Mouse (Mus musculus) heart, adult 2 months (tissue): ENCODE measurements around the gene Phf11c. TPM values are rescaled to one million over a fixed set of nuclear protein-coding genes. Genes with fewer than 3 reads are reported as not detected.

Experiments
- DNase-seq, 2 experiments: peaks; one replicate each; pipeline ENCODE4 v3.0.0; 2021
- H3K27ac ChIP-seq: fragments of 200-600 bp; 2 replicates; pipeline ENCODE4 v1.8.1; 2022
- H3K27me3 ChIP-seq: fragments of 200-500 bp; 2 replicates; pipeline ENCODE4 v1.6.1; 2012; ENCODE audit warnings: mild to moderate bottlenecking, low read length, inconsistent platforms, mixed read lengths; ENCODE audit not compliant: control insufficient read depth, insufficient read depth
- H3K36me3 ChIP-seq: fragments of 200-500 bp; 2 replicates; pipeline ENCODE4 v1.6.1; 2012; ENCODE audit warnings: low read length, inconsistent platforms; ENCODE audit not compliant: control insufficient read depth, insufficient read depth
- H3K4me1 ChIP-seq: fragments of 200-500 bp; 2 replicates; pipeline ENCODE4 v1.6.1; 2011; ENCODE audit warnings: low read length; ENCODE audit not compliant: control insufficient read depth, insufficient read depth
- H3K4me3 ChIP-seq: fragments of 200-600 bp; 2 replicates; pipeline ENCODE4 v1.8.1; 2022
- H3K79me2 ChIP-seq: fragments of 200-500 bp; replicated peaks from 2 replicates; pipeline ENCODE4 v1.6.1; 2012; ENCODE audit warnings: mild to moderate bottlenecking, inconsistent platforms, low read length, moderate library complexity, mixed read lengths; ENCODE audit not compliant: control insufficient read depth, insufficient read depth
- H3K9ac ChIP-seq: fragments of 200-500 bp; 2 replicates; pipeline ENCODE4 v1.6.1; 2012; ENCODE audit warnings: low read depth, mild to moderate bottlenecking, control low read depth, inconsistent platforms, low read length, mixed read lengths
- CTCF ChIP-seq: fragments of 200-600 bp; IDR thresholded peaks from 2 replicates; pipeline ENCODE4 v1.8.1; 2022; ENCODE audit warnings: antibody characterized with exemption, mild to moderate bottlenecking, moderate library complexity
- EP300 ChIP-seq: fragments of 200-500 bp; IDR thresholded peaks from 2 replicates; pipeline ENCODE4 v1.6.1; 2011; ENCODE audit warnings: low read depth, low read length, control low read depth; ENCODE audit not compliant: insufficient read depth
- POLR2A ChIP-seq: fragments of 200-500 bp; IDR thresholded peaks from 2 replicates; pipeline ENCODE4 v1.6.1; 2011; ENCODE audit warnings: mild to moderate bottlenecking, low read depth, low read length, control low read depth; ENCODE audit not compliant: insufficient read depth
- WGBS: fragments of 180-500 bp; shearing (Covaris S2); methylation state at CpG from one replicate; pipeline ENCODE4 v1.1.7; 2018; 5-methylcytosine and 5-hydroxymethylcytosine counted together
- intact Hi-C: fragments of 180-260 bp; cut with DNase I; formaldehyde crosslinking; loops from one replicate; pipeline ENCODE4 v1.15.1; 2025
- long read RNA-seq: library from polyadenylated mRNA; stranded (forward); transcript quantifications from one replicate; pipeline ENCODE4 v2.0.0, GENCODE M21; 2021
- polyA plus RNA-seq: library from polyadenylated mRNA; depleted of rRNA; stranded (reverse); fragments of >200 nt; gene quantifications from 2 replicates; pipeline ENCODE4 v1.2.3, GENCODE M21; 2012; rRNA removed
- total RNA-seq, 2 experiments: library from RNA; stranded (reverse); gene quantifications; 2 replicates each; pipeline ENCODE4 v1.2.3; 2021

The Phf11c gene
- under 1 TPM; 0.59 to 0.89 TPM for total RNA-seq
- 0.27 and 0.41 TPM in 2 replicates for polyA plus RNA-seq
- long read RNA-seq: 0 reads

DNA sequence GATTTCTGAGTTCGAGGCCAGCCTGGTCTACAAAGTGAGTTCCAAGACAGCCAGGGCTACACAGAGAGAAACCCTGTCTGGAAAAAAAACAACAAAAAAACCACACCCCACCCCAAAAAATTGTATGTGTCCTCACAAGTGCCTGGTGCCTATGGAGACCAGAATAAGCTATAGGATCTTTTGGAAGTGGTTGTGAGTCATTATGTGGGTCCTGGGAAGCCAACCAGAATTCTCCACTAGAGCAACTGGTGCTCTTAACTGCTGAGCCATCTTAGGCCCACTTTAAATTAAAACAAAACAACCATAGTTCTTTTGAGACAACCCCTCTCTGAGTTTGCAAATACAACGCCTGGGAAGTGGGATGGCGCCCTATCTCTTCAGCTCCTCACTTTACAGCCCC, at the start of gene Phf11c:
Phf11c (minus strand) TSS at position 101 of the 400 bp plus-strand sequence.
- no peaks in the 10 kb centered on the region for H3K4me1 ChIP-seq
- 98% methylated on average over 3 of the region's 3 CpGs for WGBS
- intact Hi-C loops: no loop called here
- H3K27me3 ChIP-seq: no peaks in the 10 kb centered on the region
- no peak within 1 kb of the TSS for H3K9ac ChIP-seq
- no peak within 1 kb of the TSS for H3K27ac ChIP-seq
- no peak within 1 kb of the TSS for H3K4me3 ChIP-seq
- TF ChIP-seq CTCF: no peak
- no peak for TF ChIP-seq POLR2A
- DNase-seq: no peak
- peaks cover 2% of the 10 kb centered on the region; the same call in 1 of the 2 replicates for H3K36me3 ChIP-seq
- H3K79me2 ChIP-seq: no peaks in the 10 kb centered on the region

- Histone ChIP-seq H3K27me3 (no peaks in the 10 kb centered on the region), H3K36me3 (no peaks in the 10 kb centered on the region; the same call in 1 of the 2 replicates), H3K9ac (peak overlapping the region; percentile 92), H3K79me2 (peaks cover under 1% of the 10 kb centered on the region; the same call in 1 of the 2 replicates), H3K4me1 (peaks cover 2% of the 10 kb centered on the region), H3K27ac (peak overlapping the region; percentile 92), H3K4me3 (peak overlapping the region; percentile 89)
- WGBS: 2% methylated on average over 6 of the region's 6 CpGs
- no peak for DNase-seq
- intact Hi-C loops: no loop called here
- TF ChIP-seq POLR2A (no peak), EP300 (no peak), CTCF (no peak)
These were observed 46.3 kb upstream of the Phf11c start for GRCm38 (mm10) chr14:59441472-59441805.

DNA sequence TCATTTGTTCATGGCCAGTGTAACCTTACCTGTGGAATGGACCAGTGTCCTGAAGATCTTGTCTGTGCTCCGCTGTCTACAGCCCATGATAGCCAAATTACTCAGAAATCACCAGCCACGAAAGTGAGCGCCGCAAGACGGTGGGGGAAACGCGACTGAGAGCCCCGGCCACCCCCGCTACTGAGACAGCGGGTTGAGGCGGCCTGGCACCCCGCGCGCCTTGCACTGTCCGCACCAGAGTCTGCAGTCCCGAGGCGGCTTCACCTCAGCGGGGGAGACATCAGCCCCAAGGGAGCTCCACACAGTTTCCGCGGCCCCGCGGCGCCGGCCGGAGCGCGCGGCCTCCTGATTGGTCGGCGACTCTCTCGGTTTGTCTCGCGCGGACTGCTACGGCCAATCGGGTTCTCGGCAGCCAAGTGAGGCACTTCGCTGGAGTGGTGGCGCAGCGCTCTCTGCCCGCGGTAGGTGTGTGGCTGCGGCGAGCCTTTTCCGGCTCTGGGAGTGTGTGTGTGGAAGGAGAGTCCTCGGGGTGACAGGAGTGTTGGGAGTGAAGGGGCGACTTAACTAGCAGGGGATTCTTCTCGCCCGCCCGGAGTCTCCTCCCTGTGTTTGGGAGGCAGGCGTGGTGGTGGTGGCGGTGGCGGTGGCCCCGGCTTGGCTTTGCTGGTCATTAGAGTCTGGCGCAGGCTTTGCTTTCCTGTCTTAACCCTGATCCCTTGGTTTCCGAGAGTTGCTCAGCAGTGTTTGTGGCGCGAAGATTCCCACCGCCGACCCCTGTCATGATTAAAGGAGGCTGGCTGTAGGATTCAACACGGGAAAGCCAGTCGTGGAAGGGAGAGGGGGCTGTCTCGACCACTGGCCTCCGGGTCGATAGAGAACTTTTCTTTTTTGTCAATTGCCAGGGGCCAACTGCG, 45.6 kb upstream of the Phf11c start, which contains the start of the genes Setdb2 and Cab39l:
Setdb2 (minus strand) TSS at position 327 of the 914 bp plus-strand sequence.
Cab39l (plus strand) TSS at position 415 of the 914 bp plus-strand sequence.
- intact Hi-C loops: loop anchor here (1.0 kb wide), 1 partner anchor 76 kb away; the partner anchor contains the start of gene Phf11d
- under 1% methylated on average over 66 of the region's 66 CpGs for WGBS
- TF ChIP-seq EP300 (peak; percentile 59; the same call in 1 of the 2 replicates), POLR2A (peak; percentile 94), CTCF (peak; percentile 60)

DNA sequence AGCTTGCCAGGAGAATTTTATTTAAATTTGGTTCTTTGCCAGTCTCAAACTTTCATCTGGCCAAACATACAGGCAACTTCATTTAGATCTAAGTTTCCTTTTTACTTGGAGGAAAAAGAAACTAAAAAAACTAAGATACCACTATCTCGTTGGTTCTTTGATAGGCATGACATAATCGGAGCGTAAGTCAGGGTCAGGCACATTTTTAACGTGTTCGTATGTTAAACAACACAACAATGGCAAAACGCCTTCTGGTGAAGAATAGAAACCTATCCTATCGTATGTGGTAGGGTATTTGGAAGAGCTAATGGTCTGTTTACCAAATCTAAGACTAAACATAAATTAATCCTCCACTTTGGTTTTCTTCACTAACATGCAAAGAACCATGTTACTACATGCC, 44.9 kb upstream of the Phf11c start:
- H3K4me3 ChIP-seq: peak overlapping the region; percentile 89
- TF ChIP-seq CTCF (no peak), POLR2A (no peak), EP300 (no peak)
- intact Hi-C loops: loop anchor here (1.0 kb wide), 1 partner anchor 75 kb away; the partner anchor contains the start of gene Phf11d
- H3K4me1 ChIP-seq: peaks cover 2% of the 10 kb centered on the region
- no peaks in the 10 kb centered on the region; the same call in 1 of the 2 replicates for H3K36me3 ChIP-seq
- H3K9ac ChIP-seq: peak overlapping the region; percentile 93; the same call in 1 of the 2 replicates
- H3K27ac ChIP-seq: peak overlapping the region; percentile 92
- WGBS: 3% methylated on average over 7 of the region's 7 CpGs
- H3K27me3 ChIP-seq: no peaks in the 10 kb centered on the region
- 0 out of 2 replicates have a peak, but pooled peaks cover 2% of the 10 kb centered on the region for H3K79me2 ChIP-seq
- DNase-seq: no peak

More for the DNA sequence above, 45.6 kb upstream of the Phf11c start, which contains the start of the genes Setdb2 and Cab39l:
- Histone ChIP-seq H3K4me3 (peak within 1 kb of the TSS; percentile 89), H3K36me3 (no peaks in the 10 kb centered on the region; the same call in 1 of the 2 replicates), H3K79me2 (0 out of 2 replicates have a peak, but pooled peaks cover 1% of the 10 kb centered on the region), H3K27me3 (no peaks in the 10 kb centered on the region), H3K4me1 (peaks cover 2% of the 10 kb centered on the region), H3K9ac (peak within 1 kb of the TSS; percentile 93), H3K27ac (peak within 1 kb of the TSS; percentile 92)
- DNase-seq: peak; percentile 97 to 98

GRCm38 (mm10) chr14:59438505-59438904, 43.3 kb upstream of the Phf11c start:
- 0 out of 2 replicates have a peak, but pooled peaks cover 2% of the 10 kb centered on the region for H3K79me2 ChIP-seq
- H3K27ac ChIP-seq: no peak overlapping the region
- DNase-seq: no peak
- H3K4me1 ChIP-seq: peaks cover 2% of the 10 kb centered on the region
- TF ChIP-seq CTCF (no peak), EP300 (no peak), POLR2A (no peak)
- H3K27me3 ChIP-seq: no peaks in the 10 kb centered on the region
- H3K36me3 ChIP-seq: no peaks in the 10 kb centered on the region; the same call in 1 of the 2 replicates
- intact Hi-C loops: loop anchor here (10.0 kb wide), 1 partner anchor 234 kb away; the partner anchor contains the start of gene Rcbtb1
- 64% methylated on average over 2 of the region's 2 CpGs for WGBS
- H3K4me3 ChIP-seq: no peak overlapping the region
- H3K9ac ChIP-seq: no peak overlapping the region
